Mouse (Mus musculus) intestine, postnatal 0 days (tissue): ENCODE data around the gene Mpp4. TPM values are rescaled to one million over a fixed set of nuclear protein-coding genes. Genes with fewer than 3 reads are reported as not detected.

ENCODE experiments used
- ATAC-seq: fragments of 200-750 bp; cut with Nextera tagmentation; 2 replicates; pipeline ENCODE4 v1.8.0; 2017; ENCODE audit warnings: mild to moderate bottlenecking, moderate TSS enrichment, moderate library complexity
- H3K27ac ChIP-seq: fragments of 300-500 bp; sonication (generic); 2 replicates; pipeline ENCODE4 v1.5.1; 2014; ENCODE audit warnings: mild to moderate bottlenecking, low read depth, low read length, moderate library complexity
- H3K27me3 ChIP-seq: fragments of 300-500 bp; sonication (generic); replicated peaks from 2 replicates; pipeline ENCODE4 v1.6.1; 2014; ENCODE audit warnings: low read length, mixed read lengths; ENCODE audit not compliant: control insufficient read depth, insufficient read depth
- H3K36me3 ChIP-seq: fragments of 300-500 bp; sonication (generic); 2 replicates; pipeline ENCODE4 v1.6.1; 2014; ENCODE audit warnings: mild to moderate bottlenecking, moderate library complexity; ENCODE audit not compliant: control insufficient read depth, insufficient read depth
- H3K4me1 ChIP-seq: fragments of 300-500 bp; sonication (generic); replicated peaks from 2 replicates; pipeline ENCODE4 v1.6.1; 2014; ENCODE audit warnings: antibody characterized with exemption, low read length, mixed read lengths; ENCODE audit not compliant: control insufficient read depth, insufficient read depth
- H3K4me2 ChIP-seq: fragments of 300-500 bp; sonication (generic); replicated peaks from 2 replicates; pipeline ENCODE4 v1.6.1; 2014; ENCODE audit warnings: low read depth, mild to moderate bottlenecking, moderate library complexity
- H3K4me3 ChIP-seq: fragments of 300-500 bp; sonication (generic); 2 replicates; pipeline ENCODE4 v1.5.1; 2014; ENCODE audit warnings: low read depth, low read length
- H3K9ac ChIP-seq: fragments of 300-500 bp; sonication (generic); 2 replicates; pipeline ENCODE4 v1.6.1; 2014; ENCODE audit warnings: mild to moderate bottlenecking, low read depth, low read length
- H3K9me3 ChIP-seq: fragments of 300-500 bp; sonication (generic); 2 replicates; pipeline ENCODE4 v1.6.1; 2016; ENCODE audit warnings: mixed run types; ENCODE audit not compliant: control insufficient read depth
- CTCF ChIP-seq: sonication (generic); IDR thresholded peaks from 2 replicates; pipeline ENCODE4 v1.5.1; 2016; ENCODE audit warnings: low read depth, mild to moderate bottlenecking, control low read depth, antibody characterized with exemption, moderate library complexity
- WGBS: fragments of 180-500 bp; shearing (Covaris S2); extraction: QIAGEN DNeasy Blood & Tissue Kit; methylation state at CpG from one replicate; pipeline ENCODE4 v1.1.7; 2014; 5-methylcytosine and 5-hydroxymethylcytosine counted together
- polyA plus RNA-seq: library from polyadenylated mRNA; unstranded; fragments of >200 nt; fragmentation: Nextera tagmentation; extraction: Ambion mirVana; gene quantifications from 2 replicates; pipeline ENCODE4 v1.2.1, GENCODE M21; 2015

Mpp4 gene
- polyA plus RNA-seq, 1 experiment from 2014 or later = 0.29 TPM

DNA sequence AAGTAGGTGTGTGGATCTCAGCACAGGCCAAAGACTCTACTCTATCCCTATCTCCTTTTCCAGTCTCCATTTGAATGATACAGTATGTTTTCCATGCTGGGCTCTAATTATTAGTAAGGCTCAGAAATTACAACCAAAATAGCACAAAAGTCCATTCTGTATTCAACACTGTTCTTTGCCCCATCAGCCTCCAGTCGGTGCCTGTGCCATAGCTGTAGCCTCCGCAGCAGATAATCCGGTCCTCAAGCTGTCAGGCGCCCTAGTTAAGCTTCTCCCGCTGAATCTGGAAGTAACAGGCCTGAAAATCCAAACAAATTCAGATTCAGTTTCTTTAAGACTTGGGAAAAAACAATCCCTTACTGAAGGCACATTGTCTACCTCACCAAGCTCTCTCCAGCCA lies 729 bp upstream of the Mpp4 start:
- Histone ChIP-seq H3K27me3 (no peaks in the 10 kb centered on the region), H3K4me2 (no peak overlapping the region), H3K36me3 (peaks cover 27% of the 10 kb centered on the region; the same call in 1 of the 2 replicates), H3K4me3 (no peak overlapping the region), H3K4me1 (0 out of 2 replicates have a peak, but pooled peaks cover 4% of the 10 kb centered on the region), H3K27ac (no peak overlapping the region), H3K9ac (no peak overlapping the region), H3K9me3 (no peaks in the 10 kb centered on the region)
- ATAC-seq = no peak
- WGBS = 76% methylated on average over 5 of the region's 5 CpGs
- no peak for TF ChIP-seq CTCF

GRCm38 (mm10) chr1:59162309-59163024 lies 722 bp downstream of the Mpp4 start:
- ATAC-seq = no peak
- WGBS = 76% methylated on average over 8 of the region's 8 CpGs
- 0 out of 2 replicates have a peak, but pooled peaks cover 4% of the 10 kb centered on the region for H3K4me1 ChIP-seq
- H3K4me3 ChIP-seq = no peak overlapping the region
- H3K4me2 ChIP-seq = no peak overlapping the region
- H3K36me3 ChIP-seq = peaks cover 27% of the 10 kb centered on the region; the same call in 1 of the 2 replicates
- TF ChIP-seq CTCF = no peak
- no peak overlapping the region for H3K9ac ChIP-seq
- no peak overlapping the region for H3K27ac ChIP-seq
- H3K27me3 ChIP-seq = no peaks in the 10 kb centered on the region
- H3K9me3 ChIP-seq = no peaks in the 10 kb centered on the region

GRCm38 (mm10) chr1:59161396-59161795 lies 1.8 kb downstream of the Mpp4 start:
- Histone ChIP-seq H3K4me2 (no peak overlapping the region), H3K36me3 (peaks cover 21% of the 10 kb centered on the region; the same call in 1 of the 2 replicates), H3K4me3 (no peak overlapping the region), H3K27ac (no peak overlapping the region), H3K4me1 (0 out of 2 replicates have a peak, but pooled peaks cover 4% of the 10 kb centered on the region), H3K9ac (no peak overlapping the region), H3K9me3 (no peaks in the 10 kb centered on the region), H3K27me3 (no peaks in the 10 kb centered on the region)
- 92% methylated on average over 6 of the region's 6 CpGs for WGBS
- TF ChIP-seq CTCF = no peak
- ATAC-seq = no peak

DNA sequence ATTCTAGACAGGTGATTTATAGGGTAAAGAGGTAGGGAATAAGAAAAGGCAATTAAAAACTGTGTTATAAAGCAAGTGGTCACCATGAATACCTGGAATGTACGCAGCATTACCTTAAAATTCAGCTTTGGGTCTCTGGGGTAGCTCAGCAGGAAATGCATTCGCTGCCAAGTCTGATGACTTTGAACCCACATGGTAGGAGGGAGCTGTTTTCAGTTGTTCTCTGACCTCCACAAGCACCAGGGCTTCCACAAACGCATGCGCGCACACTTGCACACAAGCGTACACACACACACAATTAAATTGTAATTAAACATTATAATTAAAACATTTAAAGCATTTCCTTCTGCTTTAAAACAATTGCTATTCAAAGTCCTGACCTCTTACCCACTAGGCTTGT lies 2.3 kb downstream of the Mpp4 start:
- Histone ChIP-seq H3K36me3 (peaks cover 16% of the 10 kb centered on the region; the same call in 1 of the 2 replicates), H3K4me1 (0 out of 2 replicates have a peak, but pooled peaks cover 2% of the 10 kb centered on the region), H3K27ac (no peak overlapping the region), H3K4me3 (no peak overlapping the region), H3K27me3 (no peaks in the 10 kb centered on the region), H3K9me3 (no peaks in the 10 kb centered on the region), H3K9ac (no peak overlapping the region), H3K4me2 (no peak overlapping the region)
- 88% methylated on average over 6 of the region's 6 CpGs for WGBS
- TF ChIP-seq CTCF = no peak
- no peak for ATAC-seq

DNA sequence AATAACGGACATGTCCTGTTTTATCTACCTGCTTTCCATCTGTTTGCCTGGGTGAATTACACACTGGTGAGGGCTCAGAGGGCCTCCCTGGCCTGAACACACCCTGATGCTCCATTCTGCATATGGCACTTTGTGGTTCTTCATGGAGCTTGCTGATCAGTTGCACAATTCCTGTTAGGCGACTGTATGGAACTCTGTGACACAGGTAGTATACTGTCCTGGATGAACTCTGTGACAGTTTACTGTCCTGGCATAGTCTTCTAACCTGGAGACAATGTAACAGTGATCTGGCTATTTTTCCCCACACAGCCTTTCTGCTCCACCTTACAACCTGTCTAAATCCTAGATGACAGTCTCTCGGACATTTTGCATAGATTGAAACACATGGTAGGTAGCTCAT lies 4.1 kb downstream of the Mpp4 start:
- peaks cover 13% of the 10 kb centered on the region; the same call in 1 of the 2 replicates for H3K36me3 ChIP-seq
- no peaks in the 10 kb centered on the region for H3K4me1 ChIP-seq
- no peak for ATAC-seq
- no peak overlapping the region for H3K4me2 ChIP-seq
- no peak overlapping the region for H3K27ac ChIP-seq
- TF ChIP-seq CTCF = no peak
- no peak overlapping the region for H3K9ac ChIP-seq
- WGBS = 80% methylated on average over 3 of the region's 3 CpGs
- no peak overlapping the region for H3K4me3 ChIP-seq
- no peaks in the 10 kb centered on the region for H3K9me3 ChIP-seq
- H3K27me3 ChIP-seq = no peaks in the 10 kb centered on the region

DNA sequence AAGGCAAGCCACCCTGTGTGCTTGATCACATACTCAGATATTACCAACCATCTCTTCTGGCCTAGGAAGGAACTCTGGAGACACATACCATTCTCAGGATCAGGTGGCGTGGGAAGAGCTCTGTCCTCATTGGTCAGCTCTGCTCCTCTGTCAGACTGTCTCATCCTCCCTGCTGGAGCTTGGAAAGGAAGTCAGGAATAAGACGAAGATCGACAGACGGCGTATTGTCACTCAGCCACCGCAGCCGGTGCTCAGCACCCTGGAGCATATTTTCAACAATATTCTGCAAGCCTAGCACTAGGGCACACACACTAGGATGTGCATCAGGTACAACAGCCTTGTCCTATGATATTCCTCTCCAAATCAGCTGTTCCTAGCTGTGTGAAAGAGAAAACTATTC lies 4.7 kb downstream of the Mpp4 start:
- no peak for ATAC-seq
- Histone ChIP-seq H3K27me3 (no peaks in the 10 kb centered on the region), H3K9ac (no peak overlapping the region), H3K27ac (no peak overlapping the region), H3K4me1 (no peaks in the 10 kb centered on the region), H3K4me2 (no peak overlapping the region), H3K36me3 (peaks cover 11% of the 10 kb centered on the region; the same call in 1 of the 2 replicates), H3K4me3 (no peak overlapping the region), H3K9me3 (no peaks in the 10 kb centered on the region)
- WGBS = 83% methylated on average over 7 of the region's 7 CpGs
- no peak for TF ChIP-seq CTCF
